Mouse (Mus musculus): ENCODE data around the gene Hoxc9. TPM values are rescaled to one million over a fixed set of nuclear protein-coding genes. Genes with fewer than 3 reads are reported as not detected.

The Hoxc9 gene
- polyA plus RNA-seq, 1 experiment from 2014 or later, result 0.13 TPM

GRCm38 (mm10) chr15:103010847-103011555, 34.8 kb downstream of the Hoxc9 start:
- H3K27me3 ChIP-seq, result peaks cover 96% of the 10 kb centered on the region
- peak overlapping the region; percentile 64 for H3K9ac ChIP-seq
- ATAC-seq (ENCODE audit: low FRiP score), result no peak
- peak overlapping the region; percentile 84 for H3K27ac ChIP-seq
- peak overlapping the region; percentile 52 for H3K4me2 ChIP-seq
- H3K36me3 ChIP-seq, result no peaks in the 10 kb centered on the region
- under 1% methylated on average over 28 of the region's 28 CpGs for WGBS
- H3K4me1 ChIP-seq (replicated peaks), result peaks cover 16% of the 10 kb centered on the region
- no peaks in the 10 kb centered on the region for H3K9me3 ChIP-seq
- peak overlapping the region; percentile 34 for H3K4me3 ChIP-seq

DNA sequence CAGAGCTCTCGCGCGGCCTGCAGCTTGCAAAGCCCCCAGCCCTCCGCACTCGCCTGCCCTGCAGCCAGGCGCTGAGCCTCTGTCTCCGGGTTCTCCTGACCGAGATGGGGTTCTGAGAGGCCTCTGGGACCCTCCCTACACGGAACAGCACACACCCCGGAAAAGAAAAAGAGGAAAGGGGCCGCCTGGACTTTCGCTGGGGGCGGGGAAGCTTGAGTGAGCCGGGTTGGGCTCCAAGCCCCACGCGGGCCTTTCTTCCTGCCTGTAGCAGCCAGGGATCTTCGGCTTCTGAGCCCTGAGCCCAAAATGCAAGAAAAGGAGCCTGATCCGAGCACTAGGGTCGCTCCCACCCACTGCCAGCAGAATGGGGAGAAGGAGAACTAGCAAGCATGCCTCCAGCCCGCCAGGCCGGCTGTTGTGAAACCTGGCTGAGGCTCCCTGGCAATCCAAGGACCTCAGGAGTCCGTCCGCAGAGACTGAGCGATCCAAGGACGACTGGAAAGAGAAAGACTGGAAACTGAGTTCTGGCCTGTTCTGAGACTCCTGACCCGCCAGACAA, 35.8 kb downstream of the Hoxc9 start:
- Histone ChIP-seq H3K4me1 (replicated peaks) (peaks cover 17% of the 10 kb centered on the region), H3K27me3 (peaks cover 96% of the 10 kb centered on the region), H3K9ac (peak overlapping the region; percentile 63), H3K27ac (peak overlapping the region; percentile 73), H3K9me3 (no peaks in the 10 kb centered on the region), H3K4me3 (peak overlapping the region; percentile 27), H3K36me3 (no peaks in the 10 kb centered on the region), H3K4me2 (peak overlapping the region; percentile 51)
- ATAC-seq (ENCODE audit: low FRiP score), result no peak
- 3% methylated on average over 26 of the region's 26 CpGs for WGBS

GRCm38 (mm10) chr15:103013238-103013984, 37.2 kb downstream of the Hoxc9 start:
- peaks cover 31% of the 10 kb centered on the region for H3K4me1 ChIP-seq (replicated peaks)
- no peaks in the 10 kb centered on the region for H3K36me3 ChIP-seq
- H3K27ac ChIP-seq, result peak overlapping the region; percentile 96
- ATAC-seq (ENCODE audit: low FRiP score), result peak; percentile 22; the same call in 1 of the 2 replicates
- peaks cover 96% of the 10 kb centered on the region for H3K27me3 ChIP-seq
- peak overlapping the region; percentile 85 for H3K9ac ChIP-seq
- WGBS, result 4% methylated on average over 17 of the region's 17 CpGs
- peak overlapping the region; percentile 51 for H3K4me3 ChIP-seq
- no peaks in the 10 kb centered on the region for H3K9me3 ChIP-seq
- H3K4me2 ChIP-seq, result peak overlapping the region; percentile 58

- WGBS, result under 1% methylated on average over 51 of the region's 57 CpGs
- Histone ChIP-seq H3K4me3 (peak overlapping the region; percentile 51), H3K4me1 (replicated peaks) (peaks cover 41% of the 10 kb centered on the region), H3K36me3 (no peaks in the 10 kb centered on the region), H3K27me3 (peaks cover 96% of the 10 kb centered on the region), H3K9me3 (no peaks in the 10 kb centered on the region), H3K4me2 (peak overlapping the region; percentile 58), H3K27ac (peak overlapping the region; percentile 96), H3K9ac (peak overlapping the region; percentile 85)
- peak; percentile 54 for ATAC-seq (ENCODE audit: low FRiP score)
These were observed 38.1 kb downstream of the Hoxc9 start for GRCm38 (mm10) chr15:103014166-103015008.

- Histone ChIP-seq H3K27ac (peak overlapping the region; percentile 96), H3K9ac (peak overlapping the region; percentile 85), H3K4me3 (peak overlapping the region; percentile 51), H3K4me2 (peak overlapping the region; percentile 58), H3K27me3 (peaks cover 96% of the 10 kb centered on the region), H3K9me3 (no peaks in the 10 kb centered on the region), H3K4me1 (replicated peaks) (peaks cover 47% of the 10 kb centered on the region), H3K36me3 (no peaks in the 10 kb centered on the region)
- ATAC-seq (ENCODE audit: low FRiP score), result 0 out of 2 replicates have a peak, but pooled peaks have one; percentile 5
- 1% methylated on average over 26 of the region's 28 CpGs for WGBS
These were observed 38.8 kb downstream of the Hoxc9 start for GRCm38 (mm10) chr15:103015009-103015399.

- 1% methylated on average over 19 of the region's 19 CpGs for WGBS
- no peaks in the 10 kb centered on the region for H3K36me3 ChIP-seq
- H3K27ac ChIP-seq, result peak overlapping the region; percentile 96
- H3K27me3 ChIP-seq, result peaks cover 96% of the 10 kb centered on the region
- peaks cover 52% of the 10 kb centered on the region for H3K4me1 ChIP-seq (replicated peaks)
- H3K4me2 ChIP-seq, result peak overlapping the region; percentile 58
- no peaks in the 10 kb centered on the region for H3K9me3 ChIP-seq
- no peak for ATAC-seq (ENCODE audit: low FRiP score)
- peak overlapping the region; percentile 85 for H3K9ac ChIP-seq
- peak overlapping the region; percentile 51 for H3K4me3 ChIP-seq
These were observed 39.3 kb downstream of the Hoxc9 start for GRCm38 (mm10) chr15:103015406-103016166.

DNA sequence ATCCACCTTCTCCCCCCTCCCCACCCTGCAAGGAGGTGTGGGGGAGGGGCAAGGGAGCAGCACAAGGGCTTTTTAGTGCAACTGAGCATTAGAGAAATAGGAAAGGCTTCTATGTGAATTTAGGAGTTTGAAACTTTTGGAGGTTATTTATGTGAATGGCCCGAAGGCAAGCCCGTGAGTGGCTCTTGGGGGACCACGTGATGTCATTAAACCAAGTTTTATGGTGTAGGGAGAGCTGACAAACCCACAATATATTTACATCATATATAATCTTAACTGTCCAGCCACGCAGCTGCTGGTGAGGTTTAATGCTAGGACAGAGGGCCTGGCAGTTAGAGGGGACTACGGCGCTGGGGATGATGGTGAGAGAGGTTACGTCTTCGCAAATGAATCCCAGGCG, 42.4 kb downstream of the Hoxc9 start, which contains the start of gene Hoxc4:
Gene Hoxc4 (plus strand): TSS at position 299 of the 400 bp plus-strand sequence.
- Histone ChIP-seq H3K9ac (peak within 1 kb of the TSS; percentile 85), H3K27me3 (peaks cover 100% of the 10 kb centered on the region), H3K4me1 (replicated peaks) (peaks cover 44% of the 10 kb centered on the region), H3K4me3 (peak within 1 kb of the TSS; percentile 51), H3K9me3 (no peaks in the 10 kb centered on the region), H3K27ac (peak within 1 kb of the TSS; percentile 96), H3K36me3 (no peaks in the 10 kb centered on the region), H3K4me2 (peak within 1 kb of the TSS; percentile 58)
- 2% methylated on average over 9 of the region's 9 CpGs for WGBS
- ATAC-seq (ENCODE audit: low FRiP score), result no peak

DNA sequence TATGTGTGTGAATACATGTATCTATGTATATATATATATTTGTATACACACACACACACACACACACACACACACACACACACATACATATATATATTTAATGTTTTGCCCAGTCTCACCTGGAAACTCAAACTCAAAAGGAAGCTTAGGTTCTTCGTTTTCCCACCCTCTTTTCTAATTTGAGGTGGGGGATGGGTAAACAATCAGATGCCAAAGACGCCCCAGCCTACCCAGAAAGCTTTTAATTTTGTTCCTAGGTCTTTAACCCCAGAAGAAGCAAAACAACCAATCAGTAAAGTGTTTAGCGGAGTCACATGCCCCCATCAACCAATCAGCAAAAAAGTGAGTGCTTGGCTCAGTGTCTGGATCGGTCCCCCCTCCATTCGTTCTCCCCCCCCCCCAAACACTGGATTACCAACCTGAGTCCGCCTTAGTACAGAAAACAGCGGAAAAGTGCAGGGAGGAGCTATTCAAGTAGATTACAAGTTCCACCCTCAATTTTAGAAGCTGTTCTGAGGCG, 44.7 kb downstream of the Hoxc9 start:
- Histone ChIP-seq H3K4me3 (peak overlapping the region; percentile 21), H3K27me3 (peaks cover 100% of the 10 kb centered on the region)
- ATAC-seq (ENCODE audit: low FRiP score), result no peak

GRCm38 (mm10) chr15:103021544-103021943, 45.3 kb downstream of the Hoxc9 start:
- ATAC-seq (ENCODE audit: low FRiP score), result no peak
- Histone ChIP-seq H3K4me1 (replicated peaks) (peaks cover 43% of the 10 kb centered on the region), H3K27me3 (peaks cover 100% of the 10 kb centered on the region), H3K9ac (0 out of 2 replicates have a peak overlapping the region, but pooled peaks have one; percentile 6), H3K4me3 (peak overlapping the region; percentile 21), H3K27ac (0 out of 2 replicates have a peak overlapping the region, but pooled peaks have one; percentile 44), H3K4me2 (peak overlapping the region; percentile 46), H3K36me3 (no peaks in the 10 kb centered on the region), H3K9me3 (no peaks in the 10 kb centered on the region)
- 9% methylated on average over 8 of the region's 8 CpGs for WGBS

More for the DNA sequence above, 44.7 kb downstream of the Hoxc9 start:
- peak overlapping the region; percentile 46 for H3K4me2 ChIP-seq
- WGBS, result 2% methylated on average over 8 of the region's 8 CpGs
- H3K36me3 ChIP-seq, result no peaks in the 10 kb centered on the region
- H3K9ac ChIP-seq, result 0 out of 2 replicates have a peak overlapping the region, but pooled peaks have one; percentile 6
- H3K27ac ChIP-seq, result 0 out of 2 replicates have a peak overlapping the region, but pooled peaks have one; percentile 44
- H3K9me3 ChIP-seq, result no peaks in the 10 kb centered on the region
- H3K4me1 ChIP-seq (replicated peaks), result peaks cover 43% of the 10 kb centered on the region

DNA sequence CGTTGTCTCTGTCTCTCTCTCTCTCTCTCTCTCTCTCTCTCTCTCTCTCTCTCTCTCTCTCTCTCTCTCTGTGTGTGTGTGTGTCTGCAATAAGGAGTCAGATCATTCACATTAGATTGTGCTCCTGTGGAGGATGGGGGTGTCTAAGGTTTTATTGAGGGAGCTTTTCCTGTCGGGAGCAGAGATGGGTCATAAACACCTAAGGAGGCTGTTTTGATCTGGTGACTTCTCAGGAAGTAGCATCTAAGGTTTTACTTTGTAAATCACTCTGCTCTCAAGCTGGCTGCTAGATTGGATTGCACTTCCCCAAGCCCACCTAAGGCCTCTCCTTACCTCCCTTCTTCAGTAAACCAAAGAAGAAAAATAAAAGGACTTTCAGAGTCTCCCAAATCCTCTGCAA, 47.9 kb downstream of the Hoxc9 start:
- Histone ChIP-seq H3K4me1 (replicated peaks) (peaks cover 34% of the 10 kb centered on the region), H3K9me3 (no peaks in the 10 kb centered on the region), H3K4me2 (peak overlapping the region; percentile 55), H3K27me3 (peaks cover 100% of the 10 kb centered on the region), H3K36me3 (no peaks in the 10 kb centered on the region), H3K27ac (peak overlapping the region; percentile 72), H3K9ac (0 out of 2 replicates have a peak overlapping the region, but pooled peaks have one; percentile 57), H3K4me3 (0 out of 2 replicates have a peak overlapping the region, but pooled peaks have one; percentile 21)
- no peak for ATAC-seq (ENCODE audit: low FRiP score)
- WGBS, result 0% methylated on average over 2 of the region's 2 CpGs
